Mouse (Mus musculus): ENCODE measurements at regions not wholly inside any gene's neighbourhood (a gene's known extent, or its start where the extent isn't known, plus 50 kb on each side); places are given as distances from the start of the nearest gene placed in this dataset.

GRCm38 (mm10) chr12:57809961-57810360 lies 246.0 kb downstream of the Ttc6 start:
- DNase-seq (ENCODE audit: low spot score): no peak

- no peak for DNase-seq (ENCODE audit: low spot score)
Observed at GRCm38 (mm10) chr12:57823809-57824208, 259.9 kb downstream of the Ttc6 start.

GRCm38 (mm10) chr12:57825754-57826153 lies 261.8 kb downstream of the Ttc6 start:
- peak; percentile 37 for DNase-seq (ENCODE audit: low spot score)

GRCm38 (mm10) chr12:57842813-57843212 lies 278.9 kb downstream of the Ttc6 start:
- DNase-seq (ENCODE audit: low spot score): no peak

GRCm38 (mm10) chr12:57871028-57871427 lies 307.1 kb downstream of the Ttc6 start:
- DNase-seq (ENCODE audit: low spot score): no peak

- DNase-seq (ENCODE audit: low spot score): no peak
Observed at GRCm38 (mm10) chr12:57890783-57891478, 320.6 kb upstream of the Sstr1 start.

- no peak for DNase-seq (ENCODE audit: low spot score)
Observed at GRCm38 (mm10) chr12:57891556-57891955, 320.0 kb upstream of the Sstr1 start.

GRCm38 (mm10) chr12:57897751-57898250 lies 313.8 kb upstream of the Sstr1 start:
- no peak for DNase-seq (ENCODE audit: low spot score)

- DNase-seq (ENCODE audit: low spot score): no peak
Observed at GRCm38 (mm10) chr12:57904658-57905057, 306.9 kb upstream of the Sstr1 start.

GRCm38 (mm10) chr12:57918211-57918610 lies 293.4 kb upstream of the Sstr1 start:
- no peak for DNase-seq (ENCODE audit: low spot score)

- no peak for DNase-seq (ENCODE audit: low spot score)
Observed at GRCm38 (mm10) chr12:57922031-57922430, 289.5 kb upstream of the Sstr1 start.

GRCm38 (mm10) chr12:57924422-57924821 lies 287.1 kb upstream of the Sstr1 start:
- DNase-seq (ENCODE audit: low spot score): no peak

GRCm38 (mm10) chr12:57926886-57927285 lies 284.7 kb upstream of the Sstr1 start:
- DNase-seq (ENCODE audit: low spot score): no peak

- DNase-seq (ENCODE audit: low spot score): no peak
Observed at GRCm38 (mm10) chr12:57928030-57928429, 283.5 kb upstream of the Sstr1 start.

GRCm38 (mm10) chr12:57931856-57932255 lies 279.7 kb upstream of the Sstr1 start:
- no peak for DNase-seq (ENCODE audit: low spot score)

GRCm38 (mm10) chr12:57949886-57950285 lies 261.7 kb upstream of the Sstr1 start:
- DNase-seq (ENCODE audit: low spot score): no peak

GRCm38 (mm10) chr12:57958527-57958926 lies 253.0 kb upstream of the Sstr1 start:
- no peak for DNase-seq (ENCODE audit: low spot score)

- DNase-seq (ENCODE audit: low spot score): no peak
Observed at GRCm38 (mm10) chr12:57960171-57960570, 251.4 kb upstream of the Sstr1 start.

- DNase-seq (ENCODE audit: low spot score): no peak
Observed at GRCm38 (mm10) chr12:57969168-57969567, 242.4 kb upstream of the Sstr1 start.

GRCm38 (mm10) chr12:57970163-57970562 lies 241.4 kb upstream of the Sstr1 start:
- DNase-seq (ENCODE audit: low spot score): no peak

- DNase-seq (ENCODE audit: low spot score): no peak
Observed at GRCm38 (mm10) chr12:57972484-57972883, 239.1 kb upstream of the Sstr1 start.

Data from ovary, postnatal 14 days (tissue).